Mouse (Mus musculus) liver, adult 2 months (tissue): ENCODE measurements at regions not wholly inside any gene's neighbourhood (a gene's known extent, or its start where the extent isn't known, plus 50 kb on each side); places are given as distances from the start of the nearest gene placed in this dataset.
A peak's percentile ranks its signal among the peaks of the same experiment; 100 is the strongest.

Source experiments
- DNase-seq: peaks from one replicate; pipeline ENCODE4 v3.0.0-alpha.2; 2011; ENCODE audit warnings: low read depth, low spot score; ENCODE audit errors: extremely low read depth
- H3K27ac ChIP-seq: fragments of 200-500 bp; replicated peaks from 2 replicates; pipeline ENCODE4 v1.5.1; 2012; ENCODE audit warnings: low read depth, mild to moderate bottlenecking, control low read depth, inconsistent platforms, low read length; ENCODE audit not compliant: insufficient read depth
- H3K27me3 ChIP-seq: fragments of 200-500 bp; 2 replicates; pipeline ENCODE4 v1.6.1; 2012; ENCODE audit warnings: mild to moderate bottlenecking, moderate library complexity, low read length, inconsistent platforms; ENCODE audit not compliant: control insufficient read depth, insufficient read depth
- H3K36me3 ChIP-seq: fragments of 200-500 bp; 2 replicates; pipeline ENCODE4 v1.6.1; 2012; ENCODE audit warnings: low read length, inconsistent platforms; ENCODE audit not compliant: control insufficient read depth, insufficient read depth
- H3K4me1 ChIP-seq: fragments of 200-500 bp; 2 replicates; pipeline ENCODE4 v1.6.1; 2011; ENCODE audit warnings: low read length; ENCODE audit not compliant: control insufficient read depth, insufficient read depth
- H3K4me3 ChIP-seq: fragments of 200-500 bp; 2 replicates; pipeline ENCODE4 v1.5.1; 2011; ENCODE audit warnings: low read depth, mild to moderate bottlenecking, control low read depth, low read length, moderate library complexity; ENCODE audit not compliant: insufficient read depth
- H3K79me2 ChIP-seq: fragments of 200-500 bp; 2 replicates; pipeline ENCODE4 v1.6.1; 2012; ENCODE audit warnings: inconsistent platforms, mild to moderate bottlenecking, low read length, moderate library complexity; ENCODE audit not compliant: control insufficient read depth, insufficient read depth
- H3K9ac ChIP-seq: fragments of 200-500 bp; 2 replicates; pipeline ENCODE4 v1.6.1; 2012; ENCODE audit warnings: low read depth, mild to moderate bottlenecking, control low read depth, inconsistent platforms, low read length
- CTCF ChIP-seq: fragments of 200-500 bp; IDR thresholded peaks from 2 replicates; pipeline ENCODE4 v1.5.1; 2011; ENCODE audit warnings: low read depth, low read length, control low read depth
- POLR2A ChIP-seq: fragments of 200-500 bp; IDR thresholded peaks from 2 replicates; pipeline ENCODE4 v1.6.1; 2011; ENCODE audit warnings: low read length, control low read depth; ENCODE audit not compliant: insufficient read depth; ENCODE audit errors: extremely low read depth
- WGBS: fragments of 180-500 bp; shearing (Covaris S2); methylation state at CpG from one replicate; pipeline ENCODE4 v1.1.7; 2018; 5-methylcytosine and 5-hydroxymethylcytosine counted together

GRCm38 (mm10) chrX:49387439-49387838 is 76.3 kb upstream of the Arhgap36 start:
- no peaks in the 10 kb centered on the region for H3K27me3 ChIP-seq
- no peaks in the 10 kb centered on the region for H3K4me1 ChIP-seq
- H3K27ac ChIP-seq = no peak overlapping the region
- H3K36me3 ChIP-seq = no peaks in the 10 kb centered on the region
- DNase-seq = no peak
- TF ChIP-seq POLR2A = no peak
- no peak for TF ChIP-seq CTCF
- H3K4me3 ChIP-seq = no peak overlapping the region
- H3K79me2 ChIP-seq = no peaks in the 10 kb centered on the region
- no peak overlapping the region for H3K9ac ChIP-seq
- 36% methylated on average over 7 of the region's 7 CpGs for WGBS

- H3K27ac ChIP-seq = no peak overlapping the region
- no peak overlapping the region for H3K4me3 ChIP-seq
- no peak for TF ChIP-seq POLR2A
- TF ChIP-seq CTCF = 0 out of 2 replicates have a peak, but pooled peaks have one; percentile 3
- no peaks in the 10 kb centered on the region for H3K79me2 ChIP-seq
- WGBS = 12% methylated on average over 8 of the region's 8 CpGs
- H3K36me3 ChIP-seq = no peaks in the 10 kb centered on the region
- H3K27me3 ChIP-seq = no peaks in the 10 kb centered on the region
- no peaks in the 10 kb centered on the region for H3K4me1 ChIP-seq
- peak; percentile 37 for DNase-seq
- no peak overlapping the region for H3K9ac ChIP-seq
These were observed 86.7 kb upstream of the Arhgap36 start for GRCm38 (mm10) chrX:49377067-49377466.

GRCm38 (mm10) chrX:49370384-49370783 is 82.3 kb upstream of the Enox2 start:
- whole genome bisulfite sequencing = 62% methylated on average over 2 of the region's 2 CpGs
- Histone ChIP-seq H3K36me3 (no peaks in the 10 kb centered on the region), H3K4me3 (no peak overlapping the region), H3K27ac (no peak overlapping the region), H3K9ac (no peak overlapping the region), H3K27me3 (no peaks in the 10 kb centered on the region), H3K79me2 (no peaks in the 10 kb centered on the region), H3K4me1 (no peaks in the 10 kb centered on the region)
- DNase-seq = no peak
- TF ChIP-seq POLR2A = no peak
- no peak for TF ChIP-seq CTCF

- H3K4me3 ChIP-seq = no peak overlapping the region
- no peak overlapping the region for H3K27ac ChIP-seq
- H3K36me3 ChIP-seq = no peaks in the 10 kb centered on the region
- TF ChIP-seq POLR2A = no peak
- no peak for TF ChIP-seq CTCF
- WGBS = 82% methylated on average over 9 of the region's 9 CpGs
- DNase-seq = no peak
- no peak overlapping the region for H3K9ac ChIP-seq
- no peaks in the 10 kb centered on the region for H3K4me1 ChIP-seq
- no peaks in the 10 kb centered on the region for H3K79me2 ChIP-seq
- H3K27me3 ChIP-seq = no peaks in the 10 kb centered on the region
These were observed 81.3 kb upstream of the Enox2 start for GRCm38 (mm10) chrX:49369404-49369803.

- DNase-seq = no peak
- no peak overlapping the region for H3K4me3 ChIP-seq
- H3K9ac ChIP-seq = no peak overlapping the region
- no peak overlapping the region for H3K27ac ChIP-seq
- H3K36me3 ChIP-seq = no peaks in the 10 kb centered on the region
- H3K27me3 ChIP-seq = no peaks in the 10 kb centered on the region
- H3K79me2 ChIP-seq = no peaks in the 10 kb centered on the region
- TF ChIP-seq POLR2A = no peak
- TF ChIP-seq CTCF = no peak
- no peaks in the 10 kb centered on the region for H3K4me1 ChIP-seq
These were observed 58.4 kb upstream of the Enox2 start for GRCm38 (mm10) chrX:49346451-49346850.
